Mouse (Mus musculus): ENCODE results near the gene Gm10406.
"Not testable (repeated sequence)": the region's sequence is repeated elsewhere in the genome, so short reads cannot be mapped to it uniquely, and the experiment has no call there.

Gene Gm10406

GRCm38 (mm10) chr14:7026781-7027749 lies at the start of gene Gm10406:
Gm10406 (minus strand) TSS chr14:7027449.
- DNase-seq = not testable (repeated sequence)

- DNase-seq = not testable (repeated sequence)
Measured at GRCm38 (mm10) chr14:7044870-7045269, 17.6 kb upstream of the Gm10406 start, which contains the start of gene Gm3685. Gm3685 (minus strand) TSS chr14:7044970.

- DNase-seq = not testable (repeated sequence)
Measured at GRCm38 (mm10) chr14:7026274-7026673, 975 bp downstream of the Gm10406 start.

- DNase-seq = not testable (repeated sequence)
Measured at GRCm38 (mm10) chr14:6973718-6974117, 53.5 kb downstream of the Gm10406 start, which contains the start of gene Gm6356. Gm6356 (minus strand) TSS chr14:6973818.
